Mouse (Mus musculus): ENCODE measurements around the gene Zgrf1. TPM values are rescaled to one million over a fixed set of nuclear protein-coding genes. Genes with fewer than 3 reads are reported as not detected.

Gene Zgrf1
- polyA plus RNA-seq, 1 experiment: 0.48 TPM

- H3K4me3 ChIP-seq (ENCODE audit: insufficient read depth, low read depth, low read length): no peak overlapping the region
- 0 out of 2 replicates have a peak, but pooled peaks cover 2% of the 10 kb centered on the region for H3K4me1 ChIP-seq (ENCODE audit: control insufficient read depth, insufficient read depth, insufficient read length, low read length)
- no peak overlapping the region for H3K27ac ChIP-seq (replicated peaks; ENCODE audit: low read depth, low read length)
Observed at GRCm38 (mm10) chr3:127642211-127642610, 88.9 kb downstream of the Zgrf1 start.

GRCm38 (mm10) chr3:127646156-127646825 is 93.0 kb downstream of the Zgrf1 start:
- no peak overlapping the region for H3K27ac ChIP-seq (replicated peaks; ENCODE audit: low read depth, low read length)
- no peaks in the 10 kb centered on the region for H3K4me1 ChIP-seq (ENCODE audit: control insufficient read depth, insufficient read depth, insufficient read length, low read length)
- H3K4me3 ChIP-seq (ENCODE audit: insufficient read depth, low read depth, low read length): no peak overlapping the region

- Histone ChIP-seq H3K4me3 (ENCODE audit: insufficient read depth, low read depth, low read length) (no peak overlapping the region), H3K27ac (replicated peaks; ENCODE audit: low read depth, low read length) (no peak overlapping the region), H3K4me1 (ENCODE audit: control insufficient read depth, insufficient read depth, insufficient read length, low read length) (no peaks in the 10 kb centered on the region)
Observed at GRCm38 (mm10) chr3:127651742-127652653, 98.7 kb downstream of the Zgrf1 start.

GRCm38 (mm10) chr3:127660712-127661111 is 107.4 kb downstream of the Zgrf1 start:
- Histone ChIP-seq H3K4me3 (ENCODE audit: insufficient read depth, low read depth, low read length) (no peak overlapping the region), H3K4me1 (ENCODE audit: control insufficient read depth, insufficient read depth, insufficient read length, low read length) (no peaks in the 10 kb centered on the region), H3K27ac (replicated peaks; ENCODE audit: low read depth, low read length) (no peak overlapping the region)

GRCm38 (mm10) chr3:127661646-127662531 is 108.6 kb downstream of the Zgrf1 start:
- no peak overlapping the region for H3K4me3 ChIP-seq (ENCODE audit: insufficient read depth, low read depth, low read length)
- no peak overlapping the region for H3K27ac ChIP-seq (replicated peaks; ENCODE audit: low read depth, low read length)
- H3K4me1 ChIP-seq (ENCODE audit: control insufficient read depth, insufficient read depth, insufficient read length, low read length): no peaks in the 10 kb centered on the region

Other genes with a start within 250 kb of the Zgrf1 start
- 21.6 and 32.5 TPM in 2 replicates for gene Ank2, start 54.1 kb upstream of the Zgrf1 start, polyA plus RNA-seq (2012; ENCODE audit: insufficient read depth, insufficient read length, missing spikeins)
- 14.6 and 17.3 TPM in 2 replicates for gene Larp7, start 140 bp upstream of the Zgrf1 start, polyA plus RNA-seq (2012; ENCODE audit: insufficient read depth, insufficient read length, missing spikeins)
- not detected in 2 replicates for gene Neurog2, start 79.6 kb downstream of the Zgrf1 start, polyA plus RNA-seq (2012; ENCODE audit: insufficient read depth, insufficient read length, missing spikeins)
- 0.54 and 0.63 TPM in 2 replicates for gene Alpk1, start 227.0 kb downstream of the Zgrf1 start, polyA plus RNA-seq (2012; ENCODE audit: insufficient read depth, insufficient read length, missing spikeins)
- gene Tifa, start 236.3 kb downstream of the Zgrf1 start, polyA plus RNA-seq (2012; ENCODE audit: insufficient read depth, insufficient read length, missing spikeins): 1.8 and 2.0 TPM in 2 replicates

All from brown adipose tissue, adult 24 weeks (tissue).